Mouse (Mus musculus) liver, embryonic 14.5 days (tissue): Measurements from ENCODE around the gene Spta1.

ENCODE experiments used
- CTCF ChIP-seq: IDR thresholded peaks from 2 replicates; pipeline ENCODE4 v1.5.1; 2016; ENCODE audit warnings: antibody characterized with exemption, low read depth, control low read depth
- EP300 ChIP-seq: IDR thresholded peaks from 2 replicates; pipeline ENCODE4 v1.6.1; 2016; ENCODE audit warnings: antibody characterized with exemption, low read depth

DNA sequence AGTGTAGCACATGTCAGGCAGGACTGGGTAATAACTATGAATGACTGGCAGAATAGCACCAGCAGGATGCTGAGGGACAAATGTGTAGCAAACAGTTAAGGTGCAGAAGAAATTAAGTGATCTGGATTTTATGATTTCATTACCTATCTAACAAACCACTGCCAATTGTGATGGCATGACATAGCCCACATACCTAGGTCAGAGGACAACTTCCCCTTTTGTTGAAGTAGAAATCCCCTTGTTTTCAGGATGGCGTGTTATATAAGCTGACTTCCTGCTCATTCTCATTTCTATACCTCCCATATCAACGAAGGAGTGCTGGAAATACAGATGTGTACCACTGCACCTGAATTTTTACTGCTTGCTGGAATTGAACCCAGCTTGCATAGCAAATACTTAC lies 31.2 kb upstream of the Spta1 start:
- no peak for TF ChIP-seq CTCF
- TF ChIP-seq EP300: no peak
